Mouse (Mus musculus) midbrain, embryonic 10.5 days (tissue): ENCODE results near the gene Inpp4b. TPM values are rescaled to one million over a fixed set of nuclear protein-coding genes. Genes with fewer than 3 reads are reported as not detected.

Source experiments
- DNase-seq: peaks from one replicate; pipeline ENCODE4 v3.0.0-alpha.2; 2017; ENCODE audit warnings: low spot score
- H3K27ac ChIP-seq: fragments of 300-500 bp; sonication (generic); replicated peaks from 2 replicates; pipeline ENCODE4 v1.5.1; 2016; ENCODE audit warnings: mild to moderate bottlenecking
- H3K27me3 ChIP-seq: fragments of 300-500 bp; sonication (generic); 2 replicates; pipeline ENCODE4 v1.6.1; 2016; ENCODE audit warnings: low read depth, mild to moderate bottlenecking; ENCODE audit not compliant: poor library complexity, severe bottlenecking
- H3K36me3 ChIP-seq: fragments of 300-500 bp; sonication (generic); 2 replicates; pipeline ENCODE4 v1.6.1; 2016; ENCODE audit warnings: mild to moderate bottlenecking, moderate library complexity
- H3K4me1 ChIP-seq: fragments of 300-500 bp; sonication (generic); 2 replicates; pipeline ENCODE4 v1.6.1; 2016
- H3K4me3 ChIP-seq: fragments of 300-500 bp; sonication (generic); 2 replicates; pipeline ENCODE4 v1.5.1; 2016; ENCODE audit warnings: mild to moderate bottlenecking, moderate library complexity
- H3K9me3 ChIP-seq: fragments of 300-500 bp; sonication (generic); replicated peaks from 2 replicates; pipeline ENCODE4 v1.6.1; 2016; ENCODE audit warnings: mild to moderate bottlenecking
- WGBS: fragments of 180-500 bp; shearing (Covaris S2); methylation state at CpG from one replicate; pipeline ENCODE4 v1.1.7; 2016; 5-methylcytosine and 5-hydroxymethylcytosine counted together
- polyA plus RNA-seq: library from polyadenylated mRNA; unstranded; fragments of >200 nt; fragmentation: Nextera tagmentation; extraction: Ambion mirVana; gene quantifications from 2 replicates; pipeline ENCODE4 v1.2.1, GENCODE M21; 2016

The Inpp4b gene
- polyA plus RNA-seq, 1 experiment from 2014 or later: 4.1 TPM

GRCm38 (mm10) chr8:81489894-81490661 lies 147.7 kb downstream of the Inpp4b start:
- Histone ChIP-seq H3K27ac (no peak overlapping the region), H3K36me3 (no peaks in the 10 kb centered on the region), H3K27me3 (no peaks in the 10 kb centered on the region), H3K9me3 (no peaks in the 10 kb centered on the region), H3K4me1 (no peaks in the 10 kb centered on the region), H3K4me3 (no peak overlapping the region)
- no peak for DNase-seq
- WGBS: 80% methylated on average over 2 of the region's 2 CpGs

GRCm38 (mm10) chr8:81491097-81491705 lies 148.8 kb downstream of the Inpp4b start:
- no peaks in the 10 kb centered on the region for H3K9me3 ChIP-seq
- DNase-seq: no peak
- no peaks in the 10 kb centered on the region for H3K36me3 ChIP-seq
- WGBS: 75% methylated on average over 2 of the region's 2 CpGs
- no peaks in the 10 kb centered on the region for H3K4me1 ChIP-seq
- H3K4me3 ChIP-seq: no peak overlapping the region
- H3K27me3 ChIP-seq: no peaks in the 10 kb centered on the region
- no peak overlapping the region for H3K27ac ChIP-seq

- H3K27me3 ChIP-seq: no peaks in the 10 kb centered on the region
- no peak for DNase-seq
- 83% methylated on average over 3 of the region's 3 CpGs for WGBS
Observed at GRCm38 (mm10) chr8:81491706-81492204, 149.4 kb downstream of the Inpp4b start.

GRCm38 (mm10) chr8:81494823-81495222 lies 152.5 kb downstream of the Inpp4b start:
- no peaks in the 10 kb centered on the region for H3K36me3 ChIP-seq
- H3K27me3 ChIP-seq: no peaks in the 10 kb centered on the region
- DNase-seq: no peak
- H3K27ac ChIP-seq: no peak overlapping the region
- 95% methylated on average over 2 of the region's 2 CpGs for WGBS
- no peaks in the 10 kb centered on the region for H3K4me1 ChIP-seq
- H3K9me3 ChIP-seq: no peaks in the 10 kb centered on the region
- H3K4me3 ChIP-seq: no peak overlapping the region

More at GRCm38 (mm10) chr8:81491706-81492204, 149.4 kb downstream of the Inpp4b start:
- Histone ChIP-seq H3K9me3 (no peaks in the 10 kb centered on the region), H3K4me3 (no peak overlapping the region), H3K36me3 (no peaks in the 10 kb centered on the region), H3K27ac (no peak overlapping the region), H3K4me1 (no peaks in the 10 kb centered on the region)

- no peak overlapping the region for H3K4me3 ChIP-seq
- no peaks in the 10 kb centered on the region for H3K27me3 ChIP-seq
- no peaks in the 10 kb centered on the region for H3K9me3 ChIP-seq
- H3K27ac ChIP-seq: no peak overlapping the region
- H3K36me3 ChIP-seq: no peaks in the 10 kb centered on the region
- 88% methylated on average over 2 of the region's 2 CpGs for WGBS
- H3K4me1 ChIP-seq: no peaks in the 10 kb centered on the region
- DNase-seq: no peak
Observed at GRCm38 (mm10) chr8:81497646-81498045, 155.3 kb downstream of the Inpp4b start.

GRCm38 (mm10) chr8:81502216-81502615 lies 159.9 kb downstream of the Inpp4b start:
- H3K9me3 ChIP-seq: no peaks in the 10 kb centered on the region
- no peaks in the 10 kb centered on the region for H3K4me1 ChIP-seq
- H3K27me3 ChIP-seq: no peaks in the 10 kb centered on the region
- no peak overlapping the region for H3K27ac ChIP-seq
- no peak overlapping the region for H3K4me3 ChIP-seq
- DNase-seq: no peak
- H3K36me3 ChIP-seq: no peaks in the 10 kb centered on the region
- 94% methylated on average over 2 of the region's 2 CpGs for WGBS

- no peak overlapping the region for H3K27ac ChIP-seq
- WGBS: 92% methylated on average over 2 of the region's 2 CpGs
- no peak overlapping the region for H3K4me3 ChIP-seq
- no peak for DNase-seq
- H3K27me3 ChIP-seq: no peaks in the 10 kb centered on the region
- H3K36me3 ChIP-seq: no peaks in the 10 kb centered on the region
- no peaks in the 10 kb centered on the region for H3K4me1 ChIP-seq
- H3K9me3 ChIP-seq: no peaks in the 10 kb centered on the region
Observed at GRCm38 (mm10) chr8:81502982-81503381, 160.6 kb downstream of the Inpp4b start.

- Histone ChIP-seq H3K4me1 (no peaks in the 10 kb centered on the region), H3K9me3 (no peaks in the 10 kb centered on the region), H3K27me3 (no peaks in the 10 kb centered on the region), H3K36me3 (no peaks in the 10 kb centered on the region), H3K4me3 (no peak overlapping the region), H3K27ac (no peak overlapping the region)
- DNase-seq: no peak
Observed at GRCm38 (mm10) chr8:81512826-81513225, 170.5 kb downstream of the Inpp4b start.

- Histone ChIP-seq H3K4me1 (no peaks in the 10 kb centered on the region), H3K4me3 (no peak overlapping the region), H3K27me3 (no peaks in the 10 kb centered on the region), H3K36me3 (no peaks in the 10 kb centered on the region), H3K9me3 (no peaks in the 10 kb centered on the region), H3K27ac (no peak overlapping the region)
- no peak for DNase-seq
Observed at GRCm38 (mm10) chr8:81514425-81514824, 172.1 kb downstream of the Inpp4b start.

GRCm38 (mm10) chr8:81522085-81522484 lies 179.7 kb downstream of the Inpp4b start:
- H3K27ac ChIP-seq: no peak overlapping the region

GRCm38 (mm10) chr8:81524561-81524960 lies 182.2 kb downstream of the Inpp4b start:
- WGBS: 50% methylated on average over 2 of the region's 2 CpGs
- no peaks in the 10 kb centered on the region for H3K36me3 ChIP-seq

More at GRCm38 (mm10) chr8:81522085-81522484, 179.7 kb downstream of the Inpp4b start:
- Histone ChIP-seq H3K4me3 (no peak overlapping the region), H3K4me1 (peaks cover 5% of the 10 kb centered on the region), H3K27me3 (no peaks in the 10 kb centered on the region), H3K36me3 (no peaks in the 10 kb centered on the region), H3K9me3 (no peaks in the 10 kb centered on the region)
- DNase-seq: no peak
- WGBS: 97% methylated on average over 2 of the region's 2 CpGs

GRCm38 (mm10) chr8:81527661-81528060 lies 185.3 kb downstream of the Inpp4b start:
- no peak overlapping the region for H3K27ac ChIP-seq
- DNase-seq: no peak
- 13% methylated on average over 4 of the region's 4 CpGs for WGBS

More at GRCm38 (mm10) chr8:81524561-81524960, 182.2 kb downstream of the Inpp4b start:
- H3K4me1 ChIP-seq: peaks cover 5% of the 10 kb centered on the region
- no peaks in the 10 kb centered on the region for H3K27me3 ChIP-seq
- no peaks in the 10 kb centered on the region for H3K9me3 ChIP-seq
- DNase-seq: no peak
- H3K27ac ChIP-seq: no peak overlapping the region
- no peak overlapping the region for H3K4me3 ChIP-seq

GRCm38 (mm10) chr8:81538310-81538709 lies 196.0 kb downstream of the Inpp4b start:
- H3K27me3 ChIP-seq: no peaks in the 10 kb centered on the region
- H3K27ac ChIP-seq: no peak overlapping the region
- WGBS: 91% methylated on average over 3 of the region's 3 CpGs
- H3K4me3 ChIP-seq: no peak overlapping the region
- H3K9me3 ChIP-seq: no peaks in the 10 kb centered on the region
- no peak for DNase-seq
- no peaks in the 10 kb centered on the region for H3K36me3 ChIP-seq
- no peaks in the 10 kb centered on the region for H3K4me1 ChIP-seq

More at GRCm38 (mm10) chr8:81527661-81528060, 185.3 kb downstream of the Inpp4b start:
- Histone ChIP-seq H3K4me3 (no peak overlapping the region), H3K9me3 (no peaks in the 10 kb centered on the region), H3K4me1 (peaks cover 5% of the 10 kb centered on the region), H3K27me3 (no peaks in the 10 kb centered on the region), H3K36me3 (no peaks in the 10 kb centered on the region)
